Mouse (Mus musculus) c-Kit-negative CD71-positive TER-119-positive erythroid progenitor cells, embryonic 14.5 days (primary cell): Measurements from ENCODE around the gene Ppp1r14b.

Source experiments
- DNase-seq: peaks from one replicate; pipeline ENCODE4 v3.0.0-alpha.2; 2013; ENCODE audit warnings: low read depth, low spot score

Ppp1r14b gene

GRCm38 (mm10) chr19:6994002-6994401, 19.2 kb downstream of the Ppp1r14b start:
- no peak for DNase-seq

DNA sequence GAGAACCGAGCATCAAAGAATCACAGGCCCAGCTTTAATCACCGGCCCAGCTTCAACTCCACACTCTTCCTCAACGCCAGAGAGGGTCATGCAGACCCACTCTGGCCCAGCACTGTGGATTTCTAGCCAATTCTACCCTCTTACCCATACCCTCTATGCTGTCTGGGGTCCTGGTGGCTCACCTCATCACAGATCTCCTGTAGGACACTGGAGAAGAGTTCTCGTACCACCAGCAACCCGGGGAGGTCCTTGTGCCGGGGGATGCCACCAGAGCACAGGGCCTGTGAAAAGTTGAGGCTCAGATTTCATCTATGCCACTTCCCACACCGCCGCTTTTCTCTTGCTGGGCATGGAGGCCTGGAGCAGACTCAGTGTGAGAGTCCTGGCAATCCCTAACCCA, 19.7 kb downstream of the Ppp1r14b start:
- no peak for DNase-seq

DNA sequence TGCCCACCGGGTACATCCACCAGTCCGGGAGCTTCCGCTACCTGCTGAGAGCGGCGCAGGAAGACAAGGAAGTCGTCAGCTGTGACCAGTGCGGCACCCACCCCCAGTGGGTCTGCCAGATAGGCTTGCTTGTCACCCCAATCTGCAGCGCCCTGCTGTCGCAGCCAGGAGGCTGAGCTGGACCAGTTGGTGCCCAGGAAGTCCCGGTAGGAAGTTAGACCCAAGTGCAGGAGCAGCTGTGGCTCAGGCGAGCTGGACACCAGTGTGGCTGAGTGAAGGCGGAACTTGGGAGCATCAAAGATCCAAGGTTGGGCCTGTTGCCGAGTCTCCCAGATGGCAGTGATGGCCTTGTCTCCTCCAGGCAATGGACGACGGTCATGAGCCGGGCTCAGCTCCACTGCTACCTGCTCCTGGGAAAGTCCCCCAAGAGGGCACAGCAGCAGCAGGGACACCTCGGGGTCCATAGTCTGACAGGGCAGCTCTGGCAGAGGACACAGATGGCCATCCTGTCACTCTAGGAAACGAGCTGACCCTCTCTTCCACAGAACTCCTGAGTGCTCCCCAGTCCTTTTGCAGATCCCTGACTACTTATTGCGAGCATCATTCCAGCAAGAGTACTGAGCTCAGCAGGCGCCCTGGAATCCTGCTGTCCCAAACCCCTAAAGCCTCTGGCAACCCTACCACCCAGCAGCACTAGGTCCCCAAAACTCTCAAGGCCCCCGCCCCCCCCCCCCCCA, 20.7 kb downstream of the Ppp1r14b start:
- DNase-seq, result no peak

GRCm38 (mm10) chr19:6996006-6996405, 21.2 kb downstream of the Ppp1r14b start, which contains the start of the genes Nudt22 and Trpt1:
Nudt22 (minus strand) TSS chr19:6996117.
Trpt1 (plus strand) TSS chr19:6996131.
- DNase-seq, result peak; percentile 68

DNA sequence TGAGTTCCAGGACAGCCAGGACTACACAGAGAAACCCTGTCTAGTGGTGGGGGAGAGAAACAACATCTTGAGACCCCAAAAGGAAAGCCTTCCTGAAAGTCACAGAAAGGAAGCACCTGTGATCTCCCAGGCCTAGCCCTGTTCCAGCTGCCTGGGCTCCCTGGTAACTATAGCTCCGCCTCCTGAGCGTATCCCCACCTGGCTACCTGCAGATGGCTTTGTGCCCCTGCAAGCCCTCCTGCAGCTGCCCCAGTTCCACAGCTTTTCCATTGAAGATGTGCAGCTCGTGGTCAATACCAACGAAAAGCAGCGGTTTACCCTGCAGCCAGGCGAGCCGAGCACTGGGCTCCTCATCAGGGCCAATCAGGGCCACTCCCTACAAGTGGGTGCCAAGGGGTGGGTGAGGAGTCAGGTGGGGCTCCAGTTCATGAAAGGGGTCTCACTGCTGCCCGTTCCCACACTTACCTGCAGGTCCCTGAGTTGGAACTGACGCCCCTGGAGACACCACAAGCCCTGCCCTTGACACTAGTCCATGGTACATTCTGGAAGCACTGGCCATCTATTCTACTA, 23.0 kb downstream of the Ppp1r14b start:
- no peak for DNase-seq

- no peak for DNase-seq
These were observed 24.7 kb downstream of the Ppp1r14b start for GRCm38 (mm10) chr19:6999360-7000063.

GRCm38 (mm10) chr19:7006892-7007593, 32.3 kb downstream of the Ppp1r14b start:
- DNase-seq, result no peak

DNA sequence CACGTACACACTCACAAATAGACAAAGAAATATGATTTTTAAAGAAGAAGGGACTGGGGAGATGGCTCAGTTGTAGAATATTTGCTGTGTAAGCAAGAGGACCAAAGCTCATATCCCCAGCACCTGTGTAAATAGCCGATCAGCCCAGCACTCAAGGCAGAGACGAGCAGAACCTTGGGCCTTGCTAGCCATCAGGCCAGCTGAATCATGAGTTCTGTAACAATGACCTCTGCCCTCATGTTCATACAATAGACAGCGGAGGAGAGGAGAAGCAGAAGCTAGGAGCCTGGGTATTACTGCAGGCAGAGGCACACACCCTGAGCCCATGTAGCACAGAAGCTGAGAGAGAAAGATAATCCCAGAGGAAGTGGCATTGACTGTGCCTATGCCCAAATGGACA, 37.7 kb downstream of the Ppp1r14b start:
- DNase-seq, result no peak

DNA sequence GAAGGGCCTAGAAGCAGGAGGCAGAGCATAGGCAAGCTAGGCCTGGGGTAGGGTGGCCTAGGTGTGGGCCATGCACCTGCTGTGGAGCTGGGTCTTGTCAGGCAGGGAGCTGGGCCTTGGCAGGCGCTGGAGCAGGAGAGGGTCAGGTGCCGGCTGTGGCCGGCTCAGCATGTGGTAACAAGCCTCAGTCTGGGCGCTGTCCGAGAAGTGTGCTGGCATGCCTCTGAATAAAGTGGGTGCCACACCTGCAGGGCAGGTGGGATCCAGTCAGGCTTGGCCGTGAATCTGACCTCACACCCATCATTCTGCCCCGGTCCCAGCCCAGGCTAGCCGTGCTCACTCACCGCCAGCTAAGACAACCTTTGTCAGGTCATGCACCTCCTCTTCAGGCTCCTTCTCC, 39.2 kb downstream of the Ppp1r14b start:
- no peak for DNase-seq

- no peak for DNase-seq
These were observed 39.8 kb downstream of the Ppp1r14b start for GRCm38 (mm10) chr19:7014481-7015135.

- peak; percentile 61 for DNase-seq
These were observed 43.0 kb downstream of the Ppp1r14b start for GRCm38 (mm10) chr19:7017541-7018457.

DNA sequence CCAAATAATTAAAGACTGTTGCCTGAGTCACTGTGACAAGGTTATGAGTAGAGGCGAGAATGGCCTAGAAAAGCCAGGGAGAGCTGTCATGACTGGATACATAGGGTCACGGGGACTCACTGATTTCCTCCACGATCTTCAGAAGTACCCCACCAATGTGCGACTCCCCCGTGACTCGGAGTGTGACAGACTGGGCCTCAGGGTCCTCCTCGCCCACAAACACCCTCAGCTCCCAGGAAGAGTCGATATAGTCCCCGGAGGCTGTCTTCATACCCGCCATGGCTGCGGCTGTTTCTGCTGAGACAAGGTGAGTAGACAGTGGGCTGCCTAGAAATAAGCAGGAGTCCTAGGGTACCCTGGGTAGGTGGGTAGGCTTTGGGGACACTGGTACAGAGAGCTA, 43.8 kb downstream of the Ppp1r14b start:
- DNase-seq, result no peak

DNA sequence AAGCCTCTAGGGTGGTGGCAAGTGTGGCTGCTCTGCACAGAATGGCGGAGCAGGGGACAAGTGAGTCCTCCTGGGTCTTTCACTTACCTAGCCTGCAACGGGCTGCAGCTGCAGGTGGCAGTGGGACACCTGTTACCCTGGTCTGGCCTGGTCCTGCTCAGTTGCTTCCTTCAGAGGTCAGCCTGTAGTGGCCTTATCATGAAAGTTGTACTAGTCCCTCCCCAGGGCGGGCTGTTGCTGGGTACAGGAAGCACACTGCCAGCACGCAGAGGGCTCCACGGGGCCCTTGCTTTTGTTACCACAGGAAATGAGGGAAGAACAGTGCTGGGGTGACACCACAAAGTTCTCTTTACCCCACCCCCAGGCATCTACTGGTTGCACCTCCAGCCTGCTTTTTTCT, 44.4 kb downstream of the Ppp1r14b start, which contains the start of gene Fermt3:
Gene Fermt3 (minus strand): TSS at position 279 of the 400 bp plus-strand sequence.
- DNase-seq, result peak; percentile 55

- peak; percentile 44 for DNase-seq
These were observed 45.5 kb downstream of the Ppp1r14b start for GRCm38 (mm10) chr19:7020224-7020641.
